Mouse (Mus musculus) spleen, postnatal 14 days (tissue): Measurements from ENCODE around the gene Dennd1a.

Source experiments
- DNase-seq, 2 experiments: peaks; one replicate each; pipeline ENCODE4 v3.0.0; 2021 to 2022; ENCODE audit warnings: low spot score in 2 of 2

Gene Dennd1a

DNA sequence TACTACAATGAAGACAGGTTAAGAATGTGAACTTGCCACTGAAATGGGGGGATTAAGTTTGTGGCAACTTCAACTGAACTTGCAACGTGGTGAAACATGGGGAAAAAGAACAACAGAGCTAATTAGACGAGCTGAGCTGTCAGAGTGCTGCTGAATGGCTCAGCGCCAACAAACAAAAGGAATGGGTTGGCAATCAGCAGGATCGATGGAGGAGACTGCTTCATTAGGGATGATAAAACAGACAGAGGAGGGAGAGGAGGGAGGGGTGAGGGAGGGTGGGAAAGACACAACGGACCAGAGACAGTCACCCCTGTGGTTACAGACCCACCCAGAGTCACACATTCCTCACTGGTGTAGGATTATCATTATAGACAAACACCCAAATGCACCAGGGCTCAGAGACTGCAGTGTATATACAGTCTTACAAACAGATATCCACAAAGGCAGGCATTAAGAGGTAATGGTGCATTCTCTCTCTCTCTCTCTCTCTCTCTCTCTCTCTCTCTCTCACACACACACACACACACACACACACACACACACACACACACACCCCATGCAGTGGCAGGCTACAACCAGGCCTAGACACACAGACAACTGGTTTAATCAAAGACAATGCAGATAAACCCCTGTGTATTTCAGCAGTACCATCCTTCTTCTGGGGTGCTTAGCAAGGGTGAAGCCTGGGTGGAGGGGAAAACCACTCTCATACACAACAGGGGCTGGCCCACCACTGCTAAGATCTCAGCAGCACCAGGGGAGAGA is 468.2 kb downstream of the Dennd1a start:
- DNase-seq, result no peak

DNA sequence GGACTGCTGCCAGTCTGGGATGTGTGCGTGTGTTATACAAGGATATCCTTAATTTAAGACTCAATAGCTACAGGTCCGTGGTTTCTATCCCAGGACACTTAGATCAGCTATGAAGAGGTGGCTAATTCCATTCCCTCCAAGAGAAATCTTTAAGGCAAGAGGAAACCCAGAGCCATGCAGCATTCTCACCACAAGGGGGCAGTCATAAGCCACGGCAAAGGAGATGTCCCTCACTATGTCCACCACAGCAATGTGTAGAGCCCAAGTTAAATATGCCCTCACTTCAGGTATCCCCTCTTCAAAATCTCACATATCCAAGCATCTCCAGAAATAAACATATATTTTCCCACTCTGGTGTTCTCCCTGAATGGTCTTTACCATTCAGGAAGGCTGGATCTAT is 471.5 kb downstream of the Dennd1a start:
- peak; percentile 35 to 61 for DNase-seq

DNA sequence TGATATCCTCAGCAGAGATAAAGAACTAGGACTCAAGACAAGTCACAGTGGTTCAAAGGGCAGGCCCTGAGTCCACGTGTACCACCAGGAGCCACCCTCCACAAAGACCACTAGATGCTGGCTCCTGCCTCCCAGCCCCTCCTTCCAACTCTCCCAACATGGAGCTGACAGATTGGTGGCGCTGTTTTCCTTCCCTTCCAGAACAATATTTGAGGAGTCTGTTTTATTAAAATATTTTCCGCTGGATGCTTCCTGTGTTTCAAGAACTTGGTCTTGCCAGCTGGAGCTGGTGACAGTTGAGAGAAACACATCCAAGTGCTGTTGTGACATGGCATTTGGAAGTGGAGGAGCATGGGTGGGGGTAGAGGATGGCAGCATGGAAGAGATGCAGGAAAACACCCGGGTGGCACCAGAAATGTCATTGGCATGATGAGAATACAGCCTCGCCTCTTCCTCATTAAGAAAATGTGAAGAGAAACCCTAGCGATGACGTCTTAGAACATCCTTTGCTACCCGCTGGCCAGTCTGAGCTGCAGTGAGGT is 472.3 kb downstream of the Dennd1a start:
- DNase-seq, result no peak

DNA sequence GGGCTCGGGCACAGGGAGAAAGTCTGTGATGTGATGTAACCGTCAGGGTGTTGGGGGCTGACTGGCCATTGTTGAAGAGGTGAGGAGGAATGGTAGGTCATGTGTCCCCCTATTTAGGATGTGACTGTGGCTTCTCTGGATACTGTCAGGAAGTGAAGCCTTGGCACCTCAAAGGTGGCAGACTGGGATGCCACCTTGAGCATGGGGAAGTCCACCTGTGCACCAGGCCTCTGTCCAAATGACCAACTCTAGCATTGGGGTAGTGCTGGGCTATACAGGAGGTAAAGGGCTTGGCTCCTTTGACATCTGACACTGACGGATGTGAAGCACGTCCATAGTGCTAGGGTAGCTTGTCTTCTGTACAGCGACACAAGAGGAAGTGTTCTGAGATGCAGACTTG is 474.8 kb downstream of the Dennd1a start:
- no peak for DNase-seq

DNA sequence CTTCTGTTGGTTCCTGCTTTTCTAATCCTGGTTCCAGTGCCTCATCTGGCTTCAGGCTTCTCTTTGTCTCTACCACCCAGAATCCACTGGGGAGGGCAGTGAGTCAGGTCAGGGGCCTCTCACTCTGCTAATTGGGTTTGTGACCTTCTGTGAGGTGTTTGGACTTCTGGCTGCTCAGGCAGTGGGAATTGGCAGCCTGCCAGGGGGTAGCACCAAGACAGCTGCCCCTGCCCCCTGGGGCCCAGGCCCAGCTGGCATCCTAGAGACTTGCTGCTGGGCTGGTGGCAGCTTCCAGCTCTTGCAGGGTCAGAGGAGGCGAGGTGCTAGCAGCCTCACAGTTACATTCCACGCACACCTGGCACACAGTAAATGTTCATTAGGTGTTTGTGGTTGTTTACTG is 475.5 kb downstream of the Dennd1a start:
- no peak for DNase-seq

DNA sequence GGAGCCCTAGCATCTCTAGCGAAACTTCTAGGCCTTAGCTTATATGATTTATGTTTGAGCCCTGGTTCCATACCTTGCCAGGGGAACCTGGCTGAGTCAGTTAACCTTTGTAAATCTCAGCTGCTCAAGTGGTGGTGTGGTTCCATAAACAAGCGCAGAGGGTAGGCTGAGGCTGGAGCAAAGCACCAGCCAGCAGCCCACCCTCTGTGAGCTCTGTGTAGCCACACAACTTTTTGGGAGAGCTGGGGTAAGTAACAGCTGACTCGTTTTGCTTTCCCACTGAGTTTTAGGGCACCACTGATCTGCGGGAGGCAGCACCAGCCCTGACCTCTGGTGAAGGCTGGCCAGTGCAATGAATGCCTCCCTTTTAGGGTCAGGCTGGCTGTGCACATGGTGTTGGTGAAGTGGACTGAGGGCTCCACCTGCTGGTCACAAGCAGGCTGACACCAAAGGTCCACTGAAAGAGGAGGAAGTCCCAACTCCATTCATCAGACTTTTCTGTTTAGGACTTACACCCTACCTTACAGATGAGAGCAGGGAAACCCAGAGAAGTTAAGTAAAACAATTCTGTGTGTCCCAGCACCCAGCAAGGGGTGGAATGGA is 484.5 kb downstream of the Dennd1a start:
- peak in 1 of 2 experiments; percentile 56 for DNase-seq

DNA sequence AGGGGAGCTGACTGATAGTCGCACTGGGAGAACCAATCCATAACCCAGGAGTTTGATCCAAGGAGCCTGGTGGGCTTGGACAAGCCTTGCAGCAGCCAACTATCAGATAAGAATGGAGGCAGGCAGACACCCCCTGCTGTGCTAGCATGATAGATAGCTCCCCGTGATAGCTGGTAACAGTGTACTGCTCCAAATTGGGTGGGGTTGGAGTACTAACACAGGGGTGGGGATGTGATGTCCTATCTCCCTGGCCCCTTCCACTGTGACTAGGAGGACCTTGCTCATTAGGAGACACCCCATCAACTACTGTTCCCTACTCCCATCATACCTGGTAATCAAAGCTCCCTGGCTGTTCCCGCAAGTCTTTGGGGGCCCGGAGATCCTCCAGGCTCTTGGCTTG is 485.5 kb downstream of the Dennd1a start:
- DNase-seq, result no peak

DNA sequence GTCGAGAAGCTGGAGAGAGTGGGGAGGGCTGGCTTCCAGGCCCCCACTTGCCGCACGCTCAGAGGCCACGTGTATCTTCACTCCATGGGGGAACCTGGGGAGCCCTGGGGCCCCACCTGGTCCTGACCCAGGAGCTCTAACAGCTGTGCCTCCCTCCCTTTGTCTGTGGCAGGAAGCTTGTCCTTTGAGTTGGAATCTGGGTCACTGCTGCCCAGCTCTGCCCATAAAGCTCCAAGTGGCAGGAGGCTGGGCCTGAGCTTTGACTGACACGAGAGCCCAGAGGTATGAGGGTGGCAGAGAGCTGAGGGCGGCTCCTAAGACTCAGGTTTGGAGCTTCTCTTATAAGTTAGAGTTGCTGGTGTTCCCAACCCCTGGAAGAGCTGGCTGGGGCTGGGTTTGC is 488.1 kb downstream of the Dennd1a start:
- DNase-seq, result no peak

DNA sequence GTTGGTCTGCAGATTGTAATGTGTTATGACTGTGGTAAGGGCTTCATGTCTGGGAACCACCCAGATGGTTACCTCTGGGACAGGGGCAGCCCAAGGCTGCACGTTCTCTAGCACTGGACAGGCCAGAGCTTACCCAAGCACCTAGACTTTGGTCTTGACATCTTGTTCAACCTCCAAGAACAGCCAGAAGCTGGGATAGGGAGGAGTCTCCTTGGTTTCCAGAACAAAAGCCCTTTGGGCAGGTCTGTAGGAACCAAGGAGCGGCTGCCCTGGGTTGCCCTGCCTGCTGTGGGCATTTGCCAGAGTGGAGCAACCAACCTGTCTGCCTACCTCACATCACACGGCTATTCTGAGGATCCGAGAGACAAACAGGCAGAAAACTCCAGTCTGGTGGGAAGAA is 490.1 kb downstream of the Dennd1a start:
- no peak for DNase-seq

DNA sequence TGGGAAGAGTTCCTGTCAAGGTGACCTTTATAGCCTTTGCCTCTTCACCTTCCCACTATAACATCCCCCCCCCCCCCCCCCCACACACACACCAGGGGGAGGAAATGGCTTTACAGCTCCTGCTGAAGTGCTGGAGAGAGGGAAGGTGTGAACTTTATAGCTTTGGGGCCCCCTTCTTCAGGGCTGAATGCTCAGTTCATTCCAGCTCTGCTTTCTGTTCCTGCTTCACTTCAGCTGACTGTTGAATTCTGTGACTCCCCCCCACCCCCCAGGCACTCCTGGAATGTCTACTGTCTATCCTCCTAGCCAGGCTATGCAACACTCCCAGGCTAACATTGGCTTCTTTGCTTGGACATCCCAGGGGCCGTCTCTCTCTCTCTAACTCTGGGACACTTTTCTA is 491.2 kb downstream of the Dennd1a start:
- no peak for DNase-seq

DNA sequence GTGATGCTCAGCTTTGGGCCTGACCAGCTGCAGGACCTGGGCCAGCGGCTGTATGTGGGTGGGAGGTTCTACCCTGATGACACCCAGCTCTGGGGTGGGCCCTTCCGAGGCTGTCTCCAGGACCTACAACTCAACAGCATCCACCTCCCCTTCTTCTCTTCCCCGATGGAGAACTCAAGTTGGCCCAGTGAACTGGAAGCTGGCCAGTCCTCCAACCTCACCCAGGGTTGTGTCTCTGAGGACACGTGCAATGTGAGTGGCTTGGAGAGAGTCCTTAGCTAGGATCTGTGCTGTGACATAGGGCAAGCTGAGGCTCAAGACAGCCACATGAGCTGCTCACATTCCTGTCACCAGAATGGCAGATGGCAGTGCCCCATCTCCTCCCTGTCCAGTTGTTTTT is 495.9 kb downstream of the Dennd1a start:
- DNase-seq, result no peak

DNA sequence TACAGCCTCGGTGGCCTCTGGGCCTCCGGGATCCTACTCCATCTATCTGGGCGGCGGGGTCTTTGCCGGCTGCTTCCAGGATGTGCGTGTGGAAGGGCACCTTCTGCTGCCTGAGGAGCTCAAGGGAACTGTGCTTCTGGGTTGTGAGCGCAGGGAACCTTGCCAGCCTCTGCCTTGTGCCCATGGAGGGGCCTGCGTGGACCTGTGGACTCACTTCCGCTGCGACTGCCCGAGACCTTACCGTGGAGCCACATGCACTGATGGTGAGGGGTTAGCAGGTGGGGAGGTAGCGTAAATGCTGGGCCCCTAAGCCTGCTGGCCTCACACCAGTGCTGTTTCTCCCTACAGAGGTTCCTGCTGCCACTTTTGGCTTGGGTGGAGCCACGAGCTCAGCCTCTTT is 496.5 kb downstream of the Dennd1a start:
- DNase-seq, result no peak

DNA sequence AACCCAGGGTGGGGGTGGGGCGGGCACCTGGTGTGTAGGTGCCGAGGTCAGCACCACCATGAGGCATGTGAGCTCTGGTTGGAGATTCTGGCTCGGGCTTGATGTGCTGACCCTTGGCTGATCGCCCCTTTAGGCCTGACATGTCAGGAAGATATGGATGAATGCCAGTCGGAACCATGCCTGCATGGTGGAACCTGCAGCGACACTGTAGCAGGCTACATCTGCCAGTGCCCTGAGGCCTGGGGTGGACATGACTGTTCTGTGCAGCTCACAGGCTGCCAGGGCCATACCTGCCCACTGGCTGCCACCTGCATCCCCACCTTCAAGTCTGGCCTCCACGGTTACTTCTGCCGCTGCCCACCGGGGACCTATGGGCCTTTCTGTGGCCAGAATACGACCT is 497.2 kb downstream of the Dennd1a start:
- DNase-seq, result no peak

DNA sequence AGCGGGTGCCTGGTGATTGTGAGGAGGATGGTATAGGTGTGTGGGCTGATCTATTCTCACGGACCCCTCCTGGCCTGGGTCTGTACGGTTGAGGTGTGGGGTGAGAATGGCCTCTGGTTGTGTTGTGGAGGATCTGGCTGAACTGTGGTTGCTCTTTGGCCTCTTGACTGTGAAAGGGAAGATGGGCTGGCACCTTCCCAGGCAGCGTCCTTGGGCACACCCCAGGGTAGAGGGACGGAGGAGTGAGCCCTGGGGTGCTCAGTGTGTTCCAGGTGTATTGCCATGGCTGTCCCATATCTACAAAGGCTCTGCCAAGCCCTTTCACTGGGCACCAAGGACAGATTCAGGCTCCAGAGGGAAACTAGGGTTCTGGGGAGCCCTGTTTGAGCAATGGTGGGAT is 498.2 kb downstream of the Dennd1a start:
- no peak for DNase-seq

DNA sequence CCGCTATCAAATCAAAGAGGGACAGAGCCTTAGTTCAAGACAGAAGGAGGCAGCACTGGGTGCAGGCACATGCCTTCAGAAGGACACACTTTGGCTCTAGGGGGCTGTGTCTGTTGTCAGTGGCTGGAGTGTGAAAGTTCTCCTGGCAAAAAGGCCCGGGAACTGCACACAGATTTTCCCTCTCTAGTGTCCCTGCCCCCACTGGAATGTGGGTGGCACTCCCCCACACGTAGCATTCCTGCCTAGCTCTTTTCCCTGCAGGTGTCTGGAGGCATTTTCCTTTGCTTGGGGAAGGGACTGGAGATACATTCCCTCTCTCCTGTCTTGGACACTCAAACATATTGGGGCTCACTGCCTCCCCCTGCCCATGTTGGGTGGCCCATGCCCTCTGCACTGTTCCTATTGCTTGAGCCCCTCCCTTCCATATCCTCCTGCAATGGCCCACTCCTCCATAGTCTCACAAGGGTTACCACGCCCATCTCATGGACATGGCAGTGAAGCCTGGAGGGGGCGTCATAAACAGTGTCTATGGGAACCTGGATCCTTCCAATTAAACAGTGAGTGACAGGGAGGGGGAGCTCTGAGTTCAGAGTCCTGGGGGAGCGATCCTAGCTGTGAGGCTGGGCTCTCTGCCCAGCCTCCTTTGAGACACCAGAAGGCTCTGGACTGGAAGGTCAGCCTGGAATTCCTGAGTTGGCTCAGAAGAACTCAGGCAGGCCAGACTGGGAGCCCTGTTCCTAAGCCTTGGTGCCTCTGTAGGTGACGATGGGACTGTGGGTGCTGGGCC is 498.8 kb downstream of the Dennd1a start:
- no peak for DNase-seq

DNA sequence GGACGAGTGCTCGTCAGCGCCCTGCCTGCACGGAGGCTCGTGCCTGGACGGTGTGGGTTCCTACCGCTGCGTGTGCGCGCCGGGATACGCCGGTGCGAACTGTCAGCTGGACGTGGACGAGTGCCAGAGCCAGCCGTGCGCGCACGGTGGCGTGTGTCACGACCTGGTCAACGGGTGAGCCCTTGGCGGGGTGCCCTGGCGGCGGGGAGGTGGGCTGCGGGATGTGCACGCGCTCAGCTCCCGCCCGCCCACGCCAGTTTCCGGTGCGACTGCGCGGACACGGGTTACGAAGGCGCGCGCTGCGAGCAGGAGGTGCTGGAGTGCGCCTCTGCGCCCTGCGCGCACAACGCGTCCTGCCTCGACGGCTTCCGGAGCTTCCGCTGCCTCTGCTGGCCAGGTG is 500.7 kb downstream of the Dennd1a start:
- no peak for DNase-seq

DNA sequence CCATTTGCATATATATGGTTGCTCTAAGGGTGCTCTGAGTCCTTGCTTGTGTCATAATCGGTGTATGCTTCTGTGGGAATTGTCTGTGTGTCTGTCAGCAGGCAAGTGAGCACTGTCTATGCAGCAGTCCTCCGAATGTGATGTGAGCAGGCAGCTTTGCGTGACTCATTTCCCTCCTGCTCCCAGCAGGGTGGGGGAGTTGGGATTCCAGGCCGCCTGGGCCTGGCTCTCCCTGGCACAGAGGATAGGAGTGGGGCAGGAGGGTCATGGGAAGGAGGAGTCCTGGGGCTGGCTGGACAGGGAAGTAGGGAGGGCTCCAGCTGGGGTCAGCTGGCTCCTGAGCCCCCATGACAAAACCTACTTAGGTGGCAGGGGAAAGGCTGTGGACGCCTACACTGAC is 502.7 kb downstream of the Dennd1a start:
- DNase-seq, result no peak

DNA sequence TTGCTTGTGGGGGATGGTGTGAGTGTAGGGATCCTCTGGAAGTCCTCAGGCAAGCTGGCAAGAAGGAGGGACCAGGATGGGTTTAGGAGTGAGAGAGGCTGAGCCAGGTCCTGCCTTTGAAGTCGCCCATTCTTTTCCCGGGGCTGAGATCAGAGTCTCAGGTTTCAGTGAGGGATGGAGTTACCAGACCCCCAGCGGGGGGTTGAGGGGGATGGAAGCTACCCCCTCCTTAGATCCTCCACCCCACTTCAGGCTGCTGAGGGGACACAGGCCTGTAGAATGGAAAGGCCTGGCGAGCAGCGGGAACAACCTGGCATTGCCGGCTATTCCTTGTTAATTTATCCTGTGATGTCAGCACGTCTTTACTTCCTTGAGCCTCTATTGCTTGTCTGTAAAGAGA is 505.2 kb downstream of the Dennd1a start:
- no peak for DNase-seq

DNA sequence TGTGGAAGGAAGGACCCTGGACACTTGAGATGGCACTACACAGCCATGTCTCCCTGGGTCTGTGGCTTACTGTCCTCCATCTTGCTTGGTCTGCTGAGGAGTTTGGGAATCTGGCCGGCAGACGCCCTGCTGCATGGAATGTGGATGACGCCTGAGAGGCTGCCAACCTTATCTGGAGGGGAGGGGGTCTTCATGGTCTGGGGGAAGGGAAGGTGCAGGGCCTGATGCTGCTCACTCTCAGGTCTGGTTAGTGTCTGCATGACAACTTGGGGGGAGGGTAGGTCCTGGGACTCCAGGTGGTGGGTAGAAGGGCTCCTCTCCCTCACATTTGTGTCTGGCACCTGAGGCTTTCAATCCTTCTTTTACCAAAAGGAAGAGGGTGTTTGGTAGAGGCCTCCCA is 505.8 kb downstream of the Dennd1a start:
- no peak for DNase-seq

DNA sequence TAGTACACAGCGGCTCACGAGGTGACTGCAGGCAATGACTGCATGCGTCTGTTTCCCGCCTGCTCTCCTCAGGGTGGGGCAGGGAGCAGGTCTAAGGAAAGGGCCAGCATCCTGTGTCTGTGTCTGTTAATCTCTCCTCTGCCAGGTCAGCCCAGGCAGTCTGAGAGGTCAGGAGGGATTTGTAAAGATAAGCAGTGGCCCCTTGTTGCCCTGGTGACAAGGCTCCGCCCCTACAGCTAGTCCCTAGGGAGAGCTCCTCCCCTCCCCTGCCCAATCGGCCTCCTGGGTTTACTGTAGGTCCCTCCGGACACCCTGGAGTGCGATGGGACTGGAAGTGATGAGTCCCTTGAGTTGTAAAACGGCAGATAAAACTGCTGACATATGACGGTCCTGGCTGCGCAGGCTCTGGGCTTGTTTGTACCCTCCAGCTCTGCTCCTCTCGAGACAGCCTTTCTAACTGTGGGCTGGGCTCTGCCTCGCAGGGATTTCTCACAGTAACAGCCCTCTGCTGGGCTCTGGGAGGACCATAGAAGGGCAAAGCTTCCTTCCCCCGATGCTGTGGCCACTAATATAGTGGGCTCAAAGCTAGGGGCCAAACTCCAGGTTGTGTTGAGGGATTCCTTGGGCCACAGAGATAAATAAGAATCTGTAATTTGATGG is 506.8 kb downstream of the Dennd1a start:
- DNase-seq, result peak; percentile 55 to 59

DNA sequence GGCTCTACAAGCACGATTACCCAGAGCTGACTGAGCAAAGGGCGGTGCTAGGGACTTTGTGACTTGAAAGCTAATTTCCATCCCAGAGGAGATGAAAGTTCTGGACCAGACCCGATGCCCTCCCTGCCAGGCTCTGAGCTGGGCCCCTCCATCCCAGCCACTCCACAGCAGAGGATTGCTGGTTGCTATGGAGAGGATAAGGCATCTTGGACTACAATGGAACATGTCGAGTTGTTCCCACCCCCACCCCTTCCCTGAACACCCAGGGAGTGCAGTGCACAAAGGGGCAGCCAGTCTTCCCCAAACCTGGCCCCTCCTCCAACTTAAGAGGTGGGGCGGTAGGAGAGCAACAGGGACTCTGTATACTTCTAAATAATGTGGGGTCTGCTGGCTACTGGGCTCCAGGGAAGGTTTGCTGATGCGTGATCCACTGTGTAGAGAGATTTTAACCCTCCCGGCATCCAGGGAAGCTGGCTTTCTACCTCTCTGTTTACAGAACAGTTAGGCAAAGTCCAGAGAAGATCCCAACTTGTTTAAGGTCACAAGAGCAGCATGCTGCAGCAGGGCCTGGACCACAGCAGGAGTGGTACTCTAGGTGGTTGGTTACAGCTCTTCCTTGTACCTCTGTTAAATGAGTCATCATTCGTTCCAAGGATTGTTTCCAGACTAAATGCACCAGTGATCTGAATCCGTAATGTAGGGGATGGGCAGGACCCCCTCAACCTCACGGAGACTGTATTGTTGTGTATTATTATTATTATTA is 509.1 kb downstream of the Dennd1a start:
- no peak for DNase-seq
